Mouse (Mus musculus): ENCODE measurements around the gene Gsta2. TPM values are rescaled to one million over a fixed set of nuclear protein-coding genes. Genes with fewer than 3 reads are reported as not detected.
A peak's percentile ranks its signal among the peaks of the same experiment; 100 is the strongest.
"Not testable (repeated sequence)": the region's sequence is repeated elsewhere in the genome, so short reads cannot be mapped to it uniquely, and the experiment has no call there.

Gsta2 gene
- polyA plus RNA-seq (2012; rRNA removed): 27.0 and 28.7 TPM in 2 replicates

GRCm38 (mm10) chr9:78355611-78356010, at the start of gene Gsta2:
TSS of gene Gsta2 (minus strand) at chr9:78355788.
- no peak for DNase-seq (ENCODE audit: low spot score)

- no peak for DNase-seq (ENCODE audit: low spot score)
Observed at GRCm38 (mm10) chr9:78401596-78401995, 46.0 kb upstream of the Gsta2 start.

- no peak for DNase-seq (ENCODE audit: low spot score)
Observed at GRCm38 (mm10) chr9:78400570-78400969, 45.0 kb upstream of the Gsta2 start.

GRCm38 (mm10) chr9:78396517-78396916, 40.9 kb upstream of the Gsta2 start:
- no peak for DNase-seq (ENCODE audit: low spot score)

- DNase-seq (ENCODE audit: low spot score): peak; percentile 27
Observed at GRCm38 (mm10) chr9:78395630-78396351, 40.2 kb upstream of the Gsta2 start, which contains the start of gene Ddx43. TSS of gene Ddx43 (plus strand) at chr9:78395777.

- DNase-seq (ENCODE audit: low spot score): no peak
Observed at GRCm38 (mm10) chr9:78395244-78395629, 39.6 kb upstream of the Gsta2 start.

- no peak for DNase-seq (ENCODE audit: low spot score)
Observed at GRCm38 (mm10) chr9:78394602-78395001, 39.0 kb upstream of the Gsta2 start.

- no peak for DNase-seq (ENCODE audit: low spot score)
Observed at GRCm38 (mm10) chr9:78393741-78394140, 38.2 kb upstream of the Gsta2 start.

GRCm38 (mm10) chr9:78389981-78390380, 34.4 kb upstream of the Gsta2 start:
- DNase-seq (ENCODE audit: low spot score): no peak

- DNase-seq (ENCODE audit: low spot score): no peak
Observed at GRCm38 (mm10) chr9:78386947-78387346, 31.4 kb upstream of the Gsta2 start.

GRCm38 (mm10) chr9:78385893-78386292, 30.3 kb upstream of the Gsta2 start:
- no peak for DNase-seq (ENCODE audit: low spot score)

GRCm38 (mm10) chr9:78378113-78378785, 22.7 kb upstream of the Gsta2 start, which contains the start of gene Ooep:
TSS of gene Ooep (minus strand) at chr9:78378725.
- no peak for DNase-seq (ENCODE audit: low spot score)

GRCm38 (mm10) chr9:78377546-78377945, 22.0 kb upstream of the Gsta2 start:
- no peak for DNase-seq (ENCODE audit: low spot score)

- no peak for DNase-seq (ENCODE audit: low spot score)
Observed at GRCm38 (mm10) chr9:78375486-78375885, 19.9 kb upstream of the Gsta2 start.

GRCm38 (mm10) chr9:78374885-78375389, 19.3 kb upstream of the Gsta2 start:
- DNase-seq (ENCODE audit: low spot score): no peak

- no peak for DNase-seq (ENCODE audit: low spot score)
Observed at GRCm38 (mm10) chr9:78374397-78374796, 18.8 kb upstream of the Gsta2 start.

GRCm38 (mm10) chr9:78372827-78373504, 17.4 kb upstream of the Gsta2 start:
- no peak for DNase-seq (ENCODE audit: low spot score)

- DNase-seq (ENCODE audit: low spot score): no peak
Observed at GRCm38 (mm10) chr9:78371441-78371840, 15.9 kb upstream of the Gsta2 start.

GRCm38 (mm10) chr9:78369786-78370185, 14.2 kb upstream of the Gsta2 start:
- DNase-seq (ENCODE audit: low spot score): no peak

- DNase-seq (ENCODE audit: low spot score): no peak
Observed at GRCm38 (mm10) chr9:78369349-78369748, 13.8 kb upstream of the Gsta2 start.

- DNase-seq (ENCODE audit: low spot score): no peak
Observed at GRCm38 (mm10) chr9:78368671-78369293, 13.2 kb upstream of the Gsta2 start.

GRCm38 (mm10) chr9:78367959-78368358, 12.4 kb upstream of the Gsta2 start, which contains the start of gene Dppa5a:
TSS of gene Dppa5a (minus strand) at chr9:78368177.
- DNase-seq (ENCODE audit: low spot score): not testable (repeated sequence)

Data from urinary bladder, adult 2 months (tissue).